Mouse (Mus musculus) olfactory bulb, adult 2 months (tissue): ENCODE results near the gene Ppfibp2.

Experiments used
- CTCF ChIP-seq: fragments of 200-500 bp; IDR thresholded peaks from 2 replicates; pipeline ENCODE4 v1.5.1; 2012; ENCODE audit warnings: low read depth, mild to moderate bottlenecking, low read length, moderate library complexity; ENCODE audit not compliant: insufficient read depth
- POLR2A ChIP-seq: fragments of 200-500 bp; IDR thresholded peaks from 2 replicates; pipeline ENCODE4 v1.6.1; 2012; ENCODE audit warnings: mild to moderate bottlenecking, low read depth, low read length, moderate library complexity; ENCODE audit not compliant: insufficient read depth

GRCm38 (mm10) chr7:107747954-107748353 is 152.9 kb downstream of the Ppfibp2 start:
- TF ChIP-seq CTCF (no peak), POLR2A (no peak)
